Mouse (Mus musculus) ES-Bruce4 (cell line): ENCODE measurements at regions not wholly inside any gene's neighbourhood (a gene's known extent, or its start where the extent isn't known, plus 50 kb on each side); places are given as distances from the start of the nearest gene placed in this dataset.

Source experiments
- CTCF ChIP-seq: IDR thresholded peaks from one replicate; pipeline ENCODE4 v1.8.1; 2011; ENCODE audit warnings: low read depth, low read length
- EP300 ChIP-seq: IDR thresholded peaks from 2 replicates; pipeline ENCODE4 v1.6.1; 2011; ENCODE audit warnings: low read depth, low read length; ENCODE audit not compliant: insufficient read depth
- POLR2A ChIP-seq: IDR thresholded peaks from one replicate; pipeline ENCODE4 v1.8.1; 2011; ENCODE audit warnings: low read length; ENCODE audit not compliant: insufficient read depth

DNA sequence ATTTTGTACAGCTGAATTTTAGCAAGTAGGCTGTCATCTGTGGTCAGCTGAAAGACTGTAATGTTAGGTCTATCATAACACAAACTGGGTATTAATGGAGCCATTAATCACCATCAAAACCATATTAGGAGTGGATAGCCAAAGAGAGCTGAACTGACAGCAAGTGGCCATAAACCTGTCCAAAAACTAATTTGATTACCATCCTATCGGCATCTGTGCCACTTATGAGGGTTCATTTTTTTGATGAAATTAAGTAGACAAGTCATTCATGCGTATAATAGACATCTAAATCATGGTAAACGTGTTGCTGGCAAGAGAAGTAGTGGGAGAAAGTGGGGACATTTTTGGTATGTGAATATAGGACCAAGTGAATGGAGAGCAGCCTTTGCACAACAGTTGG is 68.6 kb downstream of the Olig3 start:
- TF ChIP-seq POLR2A (no peak), CTCF (no peak), EP300 (no peak)
